Mouse (Mus musculus) right cerebral cortex, adult 2 months (tissue): ENCODE measurements around the gene Rgs18.

Experiments used
- DNase-seq, 2 experiments: peaks; one replicate each; pipeline ENCODE4 v3.0.0; 2021 to 2022; ENCODE audit warnings: low spot score in 2 of 2

The Rgs18 gene

DNA sequence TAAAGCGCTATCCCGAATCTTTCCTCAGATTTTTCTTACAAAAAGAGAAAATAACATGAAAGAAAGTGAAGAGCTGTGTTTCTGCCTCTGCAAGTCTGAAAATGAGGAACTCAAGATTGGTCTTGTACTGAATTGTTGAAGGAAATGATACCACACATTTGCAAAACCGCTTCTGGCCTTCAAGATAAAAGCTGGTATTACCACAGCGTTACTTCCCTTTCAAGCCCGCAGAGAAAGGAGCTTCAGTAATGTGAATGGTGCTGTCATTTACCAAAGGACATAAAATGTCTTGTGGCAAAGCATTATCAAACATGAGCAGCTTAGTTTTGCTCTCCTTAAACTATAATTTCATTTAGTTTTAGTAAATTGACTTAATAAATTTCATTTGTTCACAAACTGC is at the start of gene Rgs18:
Gene Rgs18, minus strand, starts transcription at position 105 of the 400 bp plus-strand sequence.
- DNase-seq, result no peak

DNA sequence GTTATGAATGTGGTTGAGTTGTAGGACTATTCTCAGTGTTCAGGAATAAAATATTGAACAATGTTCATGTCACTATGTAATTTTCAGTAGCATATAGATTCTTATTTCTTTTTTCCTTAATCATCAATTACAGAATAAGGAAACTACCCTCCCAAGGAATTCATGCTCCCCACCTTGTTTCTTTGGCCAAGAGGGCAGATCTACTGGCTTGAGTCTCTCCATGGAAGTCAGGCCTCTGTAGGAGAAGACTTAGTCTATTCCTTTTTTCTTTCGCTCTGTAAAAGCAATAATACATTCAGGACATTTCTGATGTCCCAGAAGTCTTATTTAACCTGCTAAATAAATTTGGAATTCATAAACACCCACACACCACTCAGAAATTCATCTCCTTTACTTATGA is 841 bp downstream of the Rgs18 start:
- DNase-seq, result no peak

DNA sequence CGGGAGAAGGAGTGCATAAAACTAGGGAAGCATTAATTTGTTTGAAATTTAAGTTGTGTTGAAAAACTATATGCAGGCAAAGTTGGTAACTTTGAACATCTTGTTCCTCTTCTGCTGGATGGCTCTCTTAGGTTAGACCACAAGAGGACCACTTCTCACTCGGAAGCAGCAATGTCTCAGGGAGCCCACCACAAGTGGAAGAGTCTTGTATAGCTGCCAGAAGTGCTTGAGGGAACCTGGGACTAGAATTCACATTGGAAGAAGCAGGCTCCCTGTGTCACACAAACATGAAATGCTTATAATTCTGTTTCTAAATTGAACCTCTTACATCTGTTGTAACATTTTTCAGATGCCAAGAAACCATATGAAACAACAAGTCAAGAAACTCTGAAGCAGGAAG is 9.0 kb downstream of the Rgs18 start:
- no peak for DNase-seq

DNA sequence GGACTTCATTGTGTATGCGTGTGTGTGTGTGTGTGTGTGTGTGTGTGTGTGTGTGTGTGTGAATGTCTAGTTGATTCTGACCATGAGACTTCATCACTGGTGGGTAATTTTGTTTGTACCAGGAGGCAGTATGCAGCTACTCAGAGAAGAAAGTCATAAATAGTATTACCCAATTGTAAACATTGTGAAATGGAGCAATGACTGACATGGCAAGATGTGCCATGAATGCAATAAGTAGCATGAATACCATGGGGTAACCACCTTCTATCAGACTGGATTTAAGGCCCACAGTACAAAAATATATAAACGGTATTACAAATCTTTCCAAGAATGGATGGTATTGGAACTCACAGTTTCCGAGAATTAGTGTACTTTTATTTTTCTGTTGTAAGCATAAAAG is 14.4 kb downstream of the Rgs18 start:
- DNase-seq, result no peak

DNA sequence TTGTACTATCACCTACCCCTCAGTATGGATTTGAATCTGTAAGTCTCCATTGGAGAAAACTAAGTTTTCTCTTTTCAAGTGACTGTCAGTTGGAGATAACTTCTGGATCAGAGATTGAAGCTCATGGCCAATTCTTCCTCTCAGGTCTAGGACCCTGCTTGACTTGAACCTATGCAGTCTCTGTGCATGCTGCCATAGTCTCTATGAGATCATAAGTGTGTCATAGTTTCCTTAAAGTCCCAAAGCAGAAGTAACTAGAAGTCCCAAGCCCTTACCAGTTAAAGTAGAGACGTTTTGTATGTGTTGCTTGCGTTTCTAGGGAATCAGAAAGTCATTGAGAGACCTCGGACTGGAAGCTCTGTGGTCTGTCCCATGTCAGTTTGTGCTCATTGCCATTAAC is 24.5 kb downstream of the Rgs18 start:
- no peak for DNase-seq

DNA sequence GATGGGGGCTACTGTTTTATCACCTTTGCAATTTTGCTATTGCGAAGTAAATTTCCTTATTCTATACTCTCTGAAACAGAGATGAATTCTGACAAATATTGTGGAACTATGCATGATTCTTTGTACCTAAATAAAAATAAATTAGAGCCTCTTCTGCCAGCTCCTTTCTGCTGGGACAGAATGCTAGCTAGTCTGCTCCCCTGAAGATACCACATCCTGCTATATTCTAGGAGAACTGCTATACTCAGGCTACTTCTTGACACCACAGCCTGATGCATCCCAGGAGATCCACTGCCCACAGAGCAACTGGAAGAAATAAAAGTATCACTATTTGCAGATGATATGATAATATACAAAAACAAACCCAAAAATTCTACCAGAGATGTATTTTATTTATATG is 29.1 kb downstream of the Rgs18 start:
- no peak for DNase-seq

DNA sequence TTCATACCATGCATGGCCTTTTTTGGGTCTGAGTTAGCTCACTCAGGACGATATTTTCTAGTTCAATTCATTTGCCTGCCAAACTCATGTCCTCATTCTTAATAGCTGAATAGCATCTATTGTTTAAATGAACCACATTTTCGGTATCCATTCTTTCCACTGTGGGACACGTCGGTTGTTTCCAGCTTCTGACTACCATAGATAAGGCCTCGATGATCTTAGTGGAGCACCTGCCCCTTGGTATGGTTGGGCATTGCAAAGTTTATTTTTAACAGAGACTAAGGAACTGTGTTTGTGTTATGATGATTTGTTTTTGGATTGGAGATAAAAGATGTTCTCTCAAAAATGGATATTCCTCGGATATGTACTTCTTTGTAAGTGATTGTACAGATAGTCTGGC is 37.5 kb downstream of the Rgs18 start:
- DNase-seq, result no peak

DNA sequence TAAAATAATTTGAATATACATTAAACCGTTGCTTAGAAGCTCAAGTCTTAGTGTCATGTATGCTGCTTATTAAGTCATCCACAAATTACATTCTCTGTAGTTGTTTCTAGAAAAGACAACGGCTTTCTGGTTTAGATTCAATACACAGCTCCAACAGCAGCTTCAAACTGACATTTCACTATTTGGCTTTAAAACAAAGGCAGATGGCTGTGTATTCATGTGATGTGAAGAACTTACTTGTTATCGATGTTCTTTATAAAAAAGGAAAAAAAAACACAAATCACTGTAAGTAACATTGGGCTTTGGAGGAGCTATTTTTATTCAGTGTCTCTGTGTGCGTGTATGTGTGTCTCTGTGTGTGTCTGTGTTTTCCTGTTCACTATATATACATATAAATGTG is 54.5 kb downstream of the Rgs18 start:
- DNase-seq, result no peak

DNA sequence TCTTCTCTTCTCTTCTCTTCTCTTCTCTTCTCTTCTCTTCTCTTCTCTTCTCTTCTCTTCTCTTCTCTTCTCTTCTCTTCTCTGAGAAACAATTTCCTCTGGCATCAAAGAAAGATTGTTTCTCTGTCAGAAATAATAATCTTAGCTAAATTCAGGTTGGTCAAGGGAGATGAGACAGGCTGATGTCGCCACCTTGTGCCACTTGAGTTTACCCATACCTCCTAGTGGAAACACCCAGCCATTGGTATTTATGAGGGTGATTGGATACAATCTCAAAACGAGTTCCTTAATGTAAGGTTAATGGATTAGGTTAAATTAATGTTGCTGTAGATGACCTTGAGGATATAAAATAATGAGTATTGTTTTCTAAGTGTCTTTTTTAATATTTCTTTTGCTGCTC is 70.9 kb downstream of the Rgs18 start:
- DNase-seq, result no peak
